Mouse (Mus musculus) liver, postnatal 0 days (tissue): ENCODE results near the gene Clasp2. TPM values are rescaled to one million over a fixed set of nuclear protein-coding genes. Genes with fewer than 3 reads are reported as not detected.

ENCODE experiments used
- ATAC-seq: fragments of 200-750 bp; cut with Nextera tagmentation; 2 replicates; pipeline ENCODE4 v1.8.0; 2017; ENCODE audit warnings: mild to moderate bottlenecking, moderate library complexity
- DNase-seq: peaks from one replicate; pipeline ENCODE4 v3.0.0-alpha.2; 2016
- H3K27ac ChIP-seq: fragments of 300-500 bp; sonication (generic); 2 replicates; pipeline ENCODE4 v1.5.1; 2014; ENCODE audit warnings: antibody characterized with exemption, moderate library complexity, mild to moderate bottlenecking, low read depth
- H3K27me3 ChIP-seq: fragments of 300-500 bp; sonication (generic); 2 replicates; pipeline ENCODE4 v1.6.1; 2014; ENCODE audit warnings: low read length, control low read depth, mixed read lengths; ENCODE audit not compliant: insufficient read depth
- H3K36me3 ChIP-seq: fragments of 300-500 bp; sonication (generic); replicated peaks from 2 replicates; pipeline ENCODE4 v1.6.1; 2014; ENCODE audit warnings: mild to moderate bottlenecking, control low read depth, low read length, moderate library complexity, mixed read lengths; ENCODE audit not compliant: insufficient read depth
- H3K4me1 ChIP-seq: fragments of 300-500 bp; sonication (generic); 2 replicates; pipeline ENCODE4 v1.6.1; 2014; ENCODE audit warnings: antibody characterized with exemption, mild to moderate bottlenecking, control low read depth; ENCODE audit not compliant: insufficient read depth
- H3K4me2 ChIP-seq: fragments of 300-500 bp; sonication (generic); 2 replicates; pipeline ENCODE4 v1.6.1; 2014; ENCODE audit warnings: low read depth, mild to moderate bottlenecking, low read length, moderate library complexity, mixed read lengths
- H3K4me3 ChIP-seq: fragments of 300-500 bp; sonication (generic); 2 replicates; pipeline ENCODE4 v1.5.1; 2014; ENCODE audit warnings: low read depth, low read length
- H3K9ac ChIP-seq: fragments of 300-500 bp; sonication (generic); replicated peaks from 2 replicates; pipeline ENCODE4 v1.6.1; 2014; ENCODE audit warnings: mild to moderate bottlenecking, moderate library complexity
- H3K9me3 ChIP-seq: fragments of 300-500 bp; sonication (generic); 2 replicates; pipeline ENCODE4 v1.6.1; 2016; ENCODE audit warnings: mild to moderate bottlenecking, control low read depth, low read length, mixed read lengths
- CTCF ChIP-seq: sonication (generic); IDR thresholded peaks from 2 replicates; pipeline ENCODE4 v1.5.1; 2016; ENCODE audit warnings: antibody characterized with exemption, low read depth
- EP300 ChIP-seq: IDR thresholded peaks from 2 replicates; pipeline ENCODE4 v1.6.1; 2016; ENCODE audit warnings: antibody characterized with exemption, low read depth, mild to moderate bottlenecking
- WGBS: fragments of 180-500 bp; shearing (Covaris S2); extraction: QIAGEN DNeasy Blood & Tissue Kit; methylation state at CpG from one replicate; pipeline ENCODE4 v1.1.7; 2014; ENCODE audit not compliant: insufficient replicate concordance; 5-methylcytosine and 5-hydroxymethylcytosine counted together
- polyA plus RNA-seq: library from polyadenylated mRNA; unstranded; fragments of >200 nt; fragmentation: Nextera tagmentation; extraction: Ambion mirVana; gene quantifications from 2 replicates; pipeline ENCODE4 v1.2.1, GENCODE M21; 2015

Clasp2 gene
- polyA plus RNA-seq, 1 experiment from 2014 or later, result 4.9 TPM

DNA sequence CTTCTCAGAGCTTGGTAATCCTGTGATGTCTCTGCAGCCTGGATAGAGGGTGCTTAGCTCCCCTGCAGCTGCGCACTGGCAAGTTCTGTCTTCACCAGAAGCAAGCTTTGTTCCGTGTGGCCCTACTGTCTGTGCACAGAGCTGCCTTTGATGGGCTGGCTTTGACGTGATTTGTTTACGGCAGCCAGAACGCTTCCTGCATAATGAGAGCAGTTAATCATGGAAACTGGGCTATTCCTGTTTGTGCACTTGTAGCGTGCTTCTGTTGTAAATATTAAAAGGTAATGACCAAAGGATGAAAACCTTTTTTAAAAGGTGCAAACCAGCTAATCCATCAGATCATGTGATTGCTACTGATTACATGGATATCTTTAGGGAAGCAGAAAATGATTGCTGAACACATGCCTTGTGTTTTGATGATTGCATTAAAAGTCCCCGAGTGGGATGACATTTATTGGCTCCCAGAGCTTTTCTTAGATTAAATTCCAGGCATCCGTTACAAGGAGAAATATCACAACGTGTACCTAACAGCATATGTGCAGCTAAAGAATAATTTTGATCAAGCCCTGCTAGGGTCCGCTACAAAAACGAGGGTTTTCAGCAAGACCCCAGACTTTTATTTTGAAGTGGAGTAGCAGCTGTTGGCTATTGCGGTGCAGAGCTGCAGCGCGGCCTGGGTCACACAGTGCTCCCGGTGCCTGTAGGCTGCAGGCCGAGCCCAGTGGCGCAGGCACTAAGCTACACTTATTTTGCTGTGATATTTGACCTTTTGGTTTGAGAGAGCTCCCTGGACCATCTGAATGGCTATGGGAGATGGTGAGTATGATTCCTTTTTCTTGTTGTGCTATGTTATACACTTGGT is 51.6 kb downstream of the Clasp2 start:
- ATAC-seq (peak; percentile 88), DNase-seq (peak; percentile 55)
- Histone ChIP-seq H3K27me3 (no peaks in the 10 kb centered on the region), H3K4me2 (peak overlapping the region; percentile 55), H3K4me1 (peaks cover 11% of the 10 kb centered on the region; the same call in 1 of the 2 replicates), H3K9me3 (no peaks in the 10 kb centered on the region), H3K27ac (peak overlapping the region; percentile 61), H3K4me3 (peak overlapping the region; percentile 36), H3K9ac (peak overlapping the region; percentile 42; the same call in 1 of the 2 replicates), H3K36me3 (no peaks in the 10 kb centered on the region)
- TF ChIP-seq EP300, result no peak
- no peak for TF ChIP-seq CTCF
- WGBS, result 5% methylated on average over 17 of the region's 17 CpGs

GRCm38 (mm10) chr9:113793513-113793905 is 52.2 kb downstream of the Clasp2 start:
- TF ChIP-seq CTCF, result no peak
- no peak for TF ChIP-seq EP300
- H3K4me2 ChIP-seq, result peak overlapping the region; percentile 55
- no peak for DNase-seq
- H3K4me1 ChIP-seq, result peaks cover 11% of the 10 kb centered on the region; the same call in 1 of the 2 replicates
- no peaks in the 10 kb centered on the region for H3K27me3 ChIP-seq
- 44% methylated on average over 3 of the region's 3 CpGs for WGBS
- 0 out of 2 replicates have a peak overlapping the region, but pooled peaks have one; percentile 42 for H3K9ac ChIP-seq
- peak overlapping the region; percentile 36 for H3K4me3 ChIP-seq
- ATAC-seq, result no peak
- peak overlapping the region; percentile 61 for H3K27ac ChIP-seq
- no peaks in the 10 kb centered on the region for H3K36me3 ChIP-seq
- H3K9me3 ChIP-seq, result no peaks in the 10 kb centered on the region

DNA sequence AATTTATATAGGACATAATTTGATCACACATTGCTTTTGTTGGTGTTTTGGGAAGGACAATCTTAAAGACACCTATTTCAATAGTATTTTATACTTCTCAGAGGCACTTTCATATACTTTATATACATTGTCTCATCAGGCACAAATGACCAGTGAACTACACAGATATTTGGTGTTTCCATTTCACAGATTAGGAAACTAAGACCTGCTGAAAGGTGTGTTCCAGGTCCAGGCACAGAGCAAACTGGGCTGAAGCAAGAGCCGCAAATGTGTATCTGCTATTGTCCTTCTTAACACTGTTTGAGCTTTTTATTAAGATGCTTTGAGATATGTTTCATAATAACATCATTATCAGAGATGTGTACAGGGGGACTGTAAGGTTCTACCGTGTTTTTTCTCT is 52.7 kb downstream of the Clasp2 start:
- WGBS, result 67% methylated on average over 2 of the region's 2 CpGs
- H3K27ac ChIP-seq, result no peak overlapping the region
- no peaks in the 10 kb centered on the region for H3K9me3 ChIP-seq
- no peaks in the 10 kb centered on the region for H3K36me3 ChIP-seq
- peaks cover 11% of the 10 kb centered on the region; the same call in 1 of the 2 replicates for H3K4me1 ChIP-seq
- no peak overlapping the region for H3K4me3 ChIP-seq
- ATAC-seq (no peak), DNase-seq (no peak)
- no peak overlapping the region for H3K9ac ChIP-seq
- TF ChIP-seq CTCF (no peak), EP300 (no peak)
- H3K4me2 ChIP-seq, result peak overlapping the region; percentile 55; the same call in 1 of the 2 replicates
- H3K27me3 ChIP-seq, result no peaks in the 10 kb centered on the region

DNA sequence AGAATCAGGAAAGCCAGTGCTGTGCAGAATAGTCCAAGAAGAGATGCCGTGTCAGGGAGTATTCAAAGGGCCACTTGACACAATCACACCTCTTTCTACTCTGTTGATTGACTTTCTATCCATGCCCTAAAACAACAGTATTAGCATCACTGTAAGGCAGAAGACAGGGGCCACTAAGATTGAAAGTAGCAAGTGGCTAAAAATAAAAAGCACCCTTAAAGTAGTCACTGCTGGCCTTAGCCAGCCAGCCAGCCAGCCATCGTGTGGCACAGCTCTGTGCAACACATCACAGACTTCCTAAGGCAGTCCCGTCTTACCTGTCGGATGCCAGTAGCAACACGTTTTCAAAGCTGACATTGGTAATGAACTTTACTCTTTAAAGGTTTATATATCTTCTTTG is 55.9 kb downstream of the Clasp2 start:
- no peak overlapping the region for H3K4me2 ChIP-seq
- H3K27me3 ChIP-seq, result no peaks in the 10 kb centered on the region
- no peaks in the 10 kb centered on the region for H3K9me3 ChIP-seq
- no peak overlapping the region for H3K27ac ChIP-seq
- no peaks in the 10 kb centered on the region for H3K36me3 ChIP-seq
- H3K4me3 ChIP-seq, result no peak overlapping the region
- TF ChIP-seq CTCF (no peak), EP300 (no peak)
- peaks cover 16% of the 10 kb centered on the region for H3K4me1 ChIP-seq
- no peak overlapping the region for H3K9ac ChIP-seq
- WGBS, result 86% methylated on average over 5 of the region's 5 CpGs
- DNase-seq (no peak), ATAC-seq (no peak)

GRCm38 (mm10) chr9:113800671-113801070 is 59.4 kb downstream of the Clasp2 start:
- WGBS, result 66% methylated on average over 3 of the region's 3 CpGs
- H3K9ac ChIP-seq, result no peak overlapping the region

GRCm38 (mm10) chr9:113802734-113803133 is 61.5 kb downstream of the Clasp2 start:
- Histone ChIP-seq H3K9ac (no peak overlapping the region), H3K4me1 (peaks cover 5% of the 10 kb centered on the region), H3K9me3 (no peaks in the 10 kb centered on the region), H3K27me3 (no peaks in the 10 kb centered on the region), H3K4me2 (no peak overlapping the region), H3K36me3 (no peaks in the 10 kb centered on the region), H3K4me3 (no peak overlapping the region), H3K27ac (no peak overlapping the region)
- ATAC-seq (no peak), DNase-seq (no peak)
- 70% methylated on average over 3 of the region's 3 CpGs for WGBS
- no peak for TF ChIP-seq EP300
- no peak for TF ChIP-seq CTCF

More at GRCm38 (mm10) chr9:113800671-113801070, 59.4 kb downstream of the Clasp2 start:
- DNase-seq (no peak), ATAC-seq (no peak)
- TF ChIP-seq EP300, result no peak
- TF ChIP-seq CTCF, result no peak
- no peaks in the 10 kb centered on the region for H3K9me3 ChIP-seq
- no peaks in the 10 kb centered on the region for H3K27me3 ChIP-seq
- no peak overlapping the region for H3K4me2 ChIP-seq
- H3K27ac ChIP-seq, result no peak overlapping the region
- H3K36me3 ChIP-seq, result no peaks in the 10 kb centered on the region
- no peak overlapping the region for H3K4me3 ChIP-seq
- H3K4me1 ChIP-seq, result peaks cover 5% of the 10 kb centered on the region
